Mouse (Mus musculus) frontal cortex, postnatal 36 days (tissue): ENCODE measurements around the gene Hyls1.
"Not testable (repeated sequence)": the region's sequence is repeated elsewhere in the genome, so short reads cannot be mapped to it uniquely, and the experiment has no call there.

ENCODE experiments used
- DNase-seq, 2 experiments: peaks; one replicate each; pipeline ENCODE4 v3.0.0; 2022; ENCODE audit warnings: low spot score in 2 of 2

The Hyls1 gene

DNA sequence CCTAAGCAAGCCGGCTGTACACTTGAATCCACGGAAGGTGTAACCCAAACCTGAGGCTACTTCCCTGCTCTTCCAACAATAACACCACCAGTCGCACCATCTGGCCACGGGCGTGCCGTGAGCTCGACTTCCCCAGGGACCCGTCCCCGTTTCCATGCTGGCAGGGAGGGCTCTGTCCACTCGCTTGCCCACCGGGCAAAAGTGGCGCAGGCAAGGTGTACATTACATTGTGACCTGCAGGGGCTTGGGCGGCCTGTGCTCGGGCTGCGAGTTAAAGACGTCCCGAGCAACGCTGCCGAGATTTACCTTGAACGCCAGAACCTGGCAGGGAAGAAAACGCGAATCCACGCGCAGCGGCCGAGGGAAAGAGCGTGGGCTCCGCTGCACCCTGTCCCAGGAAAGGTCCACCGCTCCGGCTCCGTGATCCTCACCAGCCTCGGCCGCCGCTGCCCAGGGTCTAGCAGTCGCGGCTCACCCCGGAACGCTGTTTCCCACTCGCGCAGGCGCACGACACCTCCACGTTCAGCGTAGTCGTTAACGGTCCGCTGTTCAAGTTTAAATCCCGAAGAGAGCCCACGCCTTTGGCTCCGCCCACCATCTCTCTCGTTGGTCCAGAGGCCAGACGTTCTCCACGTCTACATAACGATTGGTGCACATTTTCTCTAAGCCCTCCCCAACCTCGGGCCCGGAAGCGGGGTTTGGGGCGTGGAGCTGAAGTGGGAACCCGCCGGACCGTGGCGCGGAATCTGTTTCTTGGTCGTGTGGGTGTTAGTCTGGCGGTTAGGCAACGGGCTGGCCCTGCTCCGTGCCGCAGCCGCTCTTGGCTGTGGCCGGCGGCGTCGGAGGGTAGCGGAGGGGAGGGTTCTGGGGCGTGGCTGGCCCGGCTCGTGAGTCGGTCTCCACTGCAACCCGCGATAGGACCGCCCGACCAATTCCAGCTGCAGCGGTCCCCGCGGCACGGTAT, at the start of gene Hyls1, which contains the start of gene Pate2:
Gene Hyls1 (minus strand): TSS at position 828 of the 964 bp plus-strand sequence.
Gene Pate2 (plus strand): TSS at position 714 of the 964 bp plus-strand sequence.
- DNase-seq, result peak; percentile 88 to 95

DNA sequence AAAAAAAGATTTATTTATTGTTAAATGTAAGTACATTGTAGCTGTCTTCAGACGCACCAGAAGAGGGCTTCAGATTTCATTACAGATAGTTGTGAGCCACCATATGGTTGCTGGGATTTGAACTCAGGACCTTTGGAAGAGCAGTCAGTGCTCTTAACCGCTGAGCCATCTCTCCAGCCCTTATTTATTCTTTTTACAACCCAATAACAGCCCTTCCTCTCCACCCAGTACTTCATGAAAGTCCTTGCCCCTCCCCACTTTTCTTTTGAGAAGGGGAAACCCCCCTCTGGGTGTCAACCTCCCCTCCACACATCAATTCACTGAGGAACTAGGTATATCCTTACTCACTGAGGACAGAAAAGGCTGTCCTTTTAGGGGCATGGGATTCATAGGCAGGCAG, 46.6 kb upstream of the Hyls1 start:
- DNase-seq, result not testable (repeated sequence)

- DNase-seq, result no peak
Observed at GRCm38 (mm10) chr9:35614005-35614404, 43.8 kb upstream of the Hyls1 start.

DNA sequence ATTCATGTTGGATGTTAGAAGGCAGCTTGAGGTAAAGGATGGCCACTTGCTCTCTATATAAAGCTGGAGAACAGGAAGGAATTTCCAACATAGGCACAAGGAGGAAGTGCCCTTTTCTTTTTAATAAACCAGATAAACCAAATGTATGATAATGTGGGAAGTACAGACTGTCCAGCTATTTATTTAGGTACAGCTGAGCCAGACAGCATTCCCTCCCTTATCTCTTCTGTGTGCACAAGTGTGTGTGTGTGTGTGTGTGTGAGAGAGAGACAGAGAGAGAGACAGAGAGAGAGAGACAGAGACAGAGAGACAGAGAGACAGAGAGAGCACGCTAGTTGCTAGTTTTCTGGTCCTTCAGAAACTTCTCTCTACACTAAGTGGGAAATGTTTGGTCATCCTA, 41.6 kb upstream of the Hyls1 start, which contains the start of gene Pate4:
Gene Pate4 (minus strand): TSS at position 101 of the 400 bp plus-strand sequence.
- no peak for DNase-seq

- DNase-seq, result peak in 1 of 2 experiments; percentile 23
Observed at GRCm38 (mm10) chr9:35607647-35608405, 37.6 kb upstream of the Hyls1 start.

DNA sequence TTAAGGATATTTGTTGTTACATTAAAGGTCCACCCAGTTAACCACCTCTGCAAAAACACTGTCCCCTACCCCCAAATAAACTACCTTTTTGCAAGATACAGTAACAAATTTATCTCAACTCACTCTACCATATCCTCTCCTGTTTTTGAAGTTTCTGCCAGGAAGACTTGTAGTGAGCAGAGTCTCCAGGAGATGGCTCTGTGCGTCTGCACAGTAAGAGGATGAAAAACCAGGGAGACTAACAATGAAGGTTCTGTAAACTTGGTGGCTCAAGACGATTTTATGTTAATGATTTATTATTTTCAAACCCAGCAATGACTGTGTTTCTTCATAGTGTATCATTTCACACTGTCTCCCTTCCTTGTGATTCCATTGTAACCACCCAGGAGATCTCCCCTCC, 22.7 kb upstream of the Hyls1 start:
- peak in 1 of 2 experiments; percentile 47 for DNase-seq

GRCm38 (mm10) chr9:35587674-35588073, 17.5 kb upstream of the Hyls1 start:
- DNase-seq, result no peak

DNA sequence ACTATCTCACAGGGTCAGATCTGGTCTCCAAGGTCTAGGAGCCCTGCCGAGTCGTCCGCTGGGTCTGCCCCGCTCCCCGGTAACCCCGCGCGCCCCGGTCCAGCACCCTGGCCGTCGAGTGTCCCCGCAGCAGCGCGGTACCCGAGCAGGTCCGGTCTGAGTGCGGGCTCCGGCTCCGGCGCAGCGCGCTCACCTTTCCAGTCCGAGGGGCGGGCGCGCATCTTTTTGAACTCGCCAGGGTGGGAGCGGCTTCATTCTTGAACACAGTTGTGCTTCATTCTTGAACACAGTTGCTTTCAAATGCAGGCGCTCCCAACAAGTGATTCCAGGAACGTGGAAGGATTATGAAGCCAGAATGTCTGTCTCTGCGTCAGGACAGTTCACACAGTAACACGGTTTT, 4.2 kb upstream of the Hyls1 start:
- DNase-seq, result no peak

GRCm38 (mm10) chr9:35570663-35571062, 465 bp upstream of the Hyls1 start:
- no peak for DNase-seq

GRCm38 (mm10) chr9:35567995-35568394, 2.2 kb downstream of the Hyls1 start:
- no peak for DNase-seq

- no peak for DNase-seq
Observed at GRCm38 (mm10) chr9:35564536-35565240, 5.5 kb downstream of the Hyls1 start.

DNA sequence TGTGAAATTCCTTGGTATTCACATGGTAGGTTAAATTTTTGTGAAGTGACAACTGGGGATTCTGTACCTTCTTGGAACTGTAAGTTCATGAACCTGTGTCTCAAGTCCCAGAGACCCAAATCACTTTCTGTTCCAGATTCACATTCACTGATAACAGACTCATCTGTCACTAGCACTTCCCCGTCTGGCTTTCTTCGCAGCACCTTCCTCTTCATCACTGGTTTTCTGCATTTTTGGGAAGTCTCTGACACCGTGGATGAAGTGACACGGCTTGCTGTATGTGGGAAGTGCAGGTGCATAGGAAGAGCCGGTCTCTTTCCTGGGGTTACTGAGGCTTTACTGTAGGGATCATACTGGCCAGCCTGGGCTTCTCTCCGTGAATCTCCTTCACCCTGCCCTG, 8.6 kb downstream of the Hyls1 start:
- no peak for DNase-seq

DNA sequence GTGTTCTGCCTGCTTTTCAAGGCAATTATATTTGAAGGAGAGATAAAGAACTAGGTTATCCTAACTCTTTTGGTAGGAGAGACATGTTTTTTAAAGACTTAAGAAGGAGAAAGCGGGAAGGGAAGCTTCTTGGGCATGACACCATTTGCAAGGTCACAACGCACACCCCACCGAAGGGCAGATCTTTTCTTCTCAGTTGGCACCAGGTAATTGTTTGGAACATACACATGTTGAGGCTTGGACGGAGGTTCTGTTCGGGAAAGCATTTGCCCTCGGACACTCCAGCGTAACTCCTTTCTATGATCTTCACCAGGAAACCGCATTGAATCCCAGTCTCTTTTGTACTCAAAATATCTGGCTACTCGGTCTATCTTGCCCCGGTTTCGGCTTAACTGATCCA, 9.1 kb downstream of the Hyls1 start:
- no peak for DNase-seq

GRCm38 (mm10) chr9:35559009-35559890, 10.9 kb downstream of the Hyls1 start:
- DNase-seq, result peak; percentile 84 to 90

DNA sequence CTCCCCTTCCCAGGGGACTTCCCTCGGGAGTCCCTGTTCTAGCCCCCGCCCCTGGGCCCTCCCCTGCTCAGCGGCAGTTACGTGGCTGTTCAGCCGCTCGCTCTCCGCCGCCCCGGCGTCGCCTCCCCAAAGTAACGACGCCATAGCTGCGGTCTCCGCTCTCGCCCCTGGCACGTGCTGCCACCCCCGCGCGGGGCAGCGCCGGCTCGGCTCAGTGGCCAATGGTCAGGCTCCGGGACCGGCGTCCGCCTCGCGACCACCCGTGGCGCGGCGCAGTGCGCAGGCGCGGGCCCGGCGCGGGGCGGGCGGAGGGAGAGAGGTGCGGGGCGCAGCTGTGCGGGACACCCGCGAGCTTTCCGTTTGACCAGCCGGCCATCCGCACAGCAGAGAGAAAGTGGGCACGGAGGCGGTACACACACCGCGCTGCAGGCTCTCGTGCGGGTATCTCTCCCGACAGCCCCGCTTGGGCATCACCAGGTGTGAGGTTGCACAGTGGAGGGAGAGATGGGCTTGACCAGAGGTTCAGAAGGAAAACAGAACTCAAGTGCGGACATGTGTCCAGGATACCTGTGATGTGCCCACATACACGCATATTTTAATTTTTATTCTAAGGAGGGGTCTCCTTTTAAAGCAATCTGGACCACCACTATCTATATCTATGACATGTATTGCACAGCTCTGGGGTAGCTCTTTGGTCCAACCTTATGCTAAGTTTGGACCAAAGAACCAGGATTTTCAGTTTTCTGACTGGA, 11.8 kb downstream of the Hyls1 start, which contains the start of the genes Ddx25 and Pus3:
Gene Ddx25 (minus strand): TSS at position 272 of the 752 bp plus-strand sequence.
Gene Pus3 (plus strand): TSS at position 339 of the 752 bp plus-strand sequence.
- DNase-seq, result peak; percentile 76 to 78

DNA sequence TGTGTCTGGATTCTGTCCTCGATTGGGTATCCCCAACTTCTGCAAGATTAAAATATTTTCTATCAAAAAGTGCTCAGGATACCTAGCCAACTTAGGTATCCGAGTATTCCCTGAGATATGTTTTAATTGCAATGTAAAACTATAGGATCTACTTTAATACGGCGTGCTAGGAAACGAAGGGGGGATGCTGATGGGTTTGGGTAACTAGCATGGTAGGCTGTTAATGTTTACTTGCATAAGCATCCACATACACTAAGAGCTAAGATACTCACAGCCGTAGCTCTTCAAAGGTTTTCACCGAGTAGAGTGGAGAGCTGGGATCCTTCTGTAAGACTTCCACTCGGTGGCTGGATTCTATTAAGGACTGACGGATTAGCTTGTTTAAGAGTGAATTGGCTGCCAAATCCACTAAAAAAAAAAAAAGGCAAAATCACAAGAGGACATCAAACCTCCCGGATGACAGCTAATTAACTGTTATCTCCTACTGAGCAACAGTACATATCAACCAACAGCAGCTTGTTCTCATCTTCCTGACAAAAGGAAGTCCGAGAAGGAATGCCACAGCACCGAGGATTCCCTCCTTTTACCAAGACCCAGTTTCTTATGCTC, 13.6 kb downstream of the Hyls1 start:
- no peak for DNase-seq

GRCm38 (mm10) chr9:35548455-35548854, 21.7 kb downstream of the Hyls1 start:
- no peak for DNase-seq

DNA sequence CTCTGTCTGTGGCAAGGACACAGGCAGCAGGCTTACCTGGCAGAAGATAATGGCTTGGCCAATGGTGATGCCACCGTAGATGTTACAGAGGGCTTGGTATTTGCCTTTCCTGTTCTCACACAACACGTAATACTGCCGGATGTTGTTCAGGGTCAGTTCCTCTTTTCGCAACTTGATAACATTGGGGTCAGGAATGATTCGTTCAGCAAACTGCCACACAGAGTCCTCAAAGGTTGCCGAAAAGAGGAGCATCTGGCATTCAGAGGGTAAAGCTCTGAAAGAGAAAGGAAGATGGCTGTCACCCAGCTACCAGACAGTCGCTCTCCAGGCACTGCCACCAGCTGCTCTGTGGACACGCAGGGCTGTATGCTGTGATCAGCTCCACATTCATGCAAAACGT, 23.5 kb downstream of the Hyls1 start:
- no peak for DNase-seq

GRCm38 (mm10) chr9:35545704-35546103, 24.5 kb downstream of the Hyls1 start:
- DNase-seq, result no peak
